Mouse (Mus musculus) kidney, adult 9 months (tissue): ENCODE results near the gene Ncln.

Experiments
- DNase-seq: peaks from one replicate; pipeline ENCODE4 v3.0.0; 2022

The Ncln gene

GRCm38 (mm10) chr10:81510246-81510810, 14.1 kb upstream of the Ncln start:
- no peak for DNase-seq

- DNase-seq: no peak
These were observed 11.7 kb upstream of the Ncln start for GRCm38 (mm10) chr10:81507691-81508489.

- DNase-seq: no peak
These were observed 10.9 kb upstream of the Ncln start for GRCm38 (mm10) chr10:81507095-81507494.

GRCm38 (mm10) chr10:81505016-81505664, 8.9 kb upstream of the Ncln start:
- DNase-seq: no peak

GRCm38 (mm10) chr10:81502658-81503057, 6.5 kb upstream of the Ncln start:
- DNase-seq: peak; percentile 91

GRCm38 (mm10) chr10:81501863-81502262, 5.7 kb upstream of the Ncln start:
- no peak for DNase-seq

- no peak for DNase-seq
These were observed 3.8 kb upstream of the Ncln start, which contains the start of gene S1pr4 for GRCm38 (mm10) chr10:81500032-81500431. TSS of gene S1pr4 (minus strand) at chr10:81500132.

GRCm38 (mm10) chr10:81499250-81499901, 3.2 kb upstream of the Ncln start:
- DNase-seq: peak; percentile 57

GRCm38 (mm10) chr10:81498316-81499249, 2.4 kb upstream of the Ncln start:
- no peak for DNase-seq

GRCm38 (mm10) chr10:81497401-81498270, 1.4 kb upstream of the Ncln start:
- no peak for DNase-seq

GRCm38 (mm10) chr10:81496969-81497368, 777 bp upstream of the Ncln start:
- DNase-seq: peak; percentile 34

- DNase-seq: no peak
These were observed 452 bp downstream of the Ncln start for GRCm38 (mm10) chr10:81495616-81496263.

GRCm38 (mm10) chr10:81495151-81495550, 1.0 kb downstream of the Ncln start:
- DNase-seq: no peak

GRCm38 (mm10) chr10:81494260-81495041, 1.7 kb downstream of the Ncln start:
- no peak for DNase-seq

GRCm38 (mm10) chr10:81493601-81494220, 2.5 kb downstream of the Ncln start:
- DNase-seq: no peak

- no peak for DNase-seq
These were observed 3.5 kb downstream of the Ncln start for GRCm38 (mm10) chr10:81492606-81493240.

GRCm38 (mm10) chr10:81491018-81491417, 5.2 kb downstream of the Ncln start:
- no peak for DNase-seq

- DNase-seq: no peak
These were observed 6.3 kb downstream of the Ncln start for GRCm38 (mm10) chr10:81489941-81490340.

GRCm38 (mm10) chr10:81488081-81488480, 8.1 kb downstream of the Ncln start:
- no peak for DNase-seq
